Mouse (Mus musculus) cerebellum, adult 2 months (tissue): ENCODE measurements around the gene Fam173b.

Experiments
- CTCF ChIP-seq: fragments of 200-500 bp; IDR thresholded peaks from 2 replicates; pipeline ENCODE4 v1.5.1; 2011; ENCODE audit warnings: low read depth, mild to moderate bottlenecking, control low read depth, low read length, moderate library complexity, borderline replicate concordance; ENCODE audit not compliant: insufficient read depth
- POLR2A ChIP-seq: fragments of 200-500 bp; IDR thresholded peaks from 2 replicates; pipeline ENCODE4 v1.6.1; 2011; ENCODE audit warnings: low read length, control low read depth, borderline replicate concordance; ENCODE audit not compliant: insufficient read depth

DNA sequence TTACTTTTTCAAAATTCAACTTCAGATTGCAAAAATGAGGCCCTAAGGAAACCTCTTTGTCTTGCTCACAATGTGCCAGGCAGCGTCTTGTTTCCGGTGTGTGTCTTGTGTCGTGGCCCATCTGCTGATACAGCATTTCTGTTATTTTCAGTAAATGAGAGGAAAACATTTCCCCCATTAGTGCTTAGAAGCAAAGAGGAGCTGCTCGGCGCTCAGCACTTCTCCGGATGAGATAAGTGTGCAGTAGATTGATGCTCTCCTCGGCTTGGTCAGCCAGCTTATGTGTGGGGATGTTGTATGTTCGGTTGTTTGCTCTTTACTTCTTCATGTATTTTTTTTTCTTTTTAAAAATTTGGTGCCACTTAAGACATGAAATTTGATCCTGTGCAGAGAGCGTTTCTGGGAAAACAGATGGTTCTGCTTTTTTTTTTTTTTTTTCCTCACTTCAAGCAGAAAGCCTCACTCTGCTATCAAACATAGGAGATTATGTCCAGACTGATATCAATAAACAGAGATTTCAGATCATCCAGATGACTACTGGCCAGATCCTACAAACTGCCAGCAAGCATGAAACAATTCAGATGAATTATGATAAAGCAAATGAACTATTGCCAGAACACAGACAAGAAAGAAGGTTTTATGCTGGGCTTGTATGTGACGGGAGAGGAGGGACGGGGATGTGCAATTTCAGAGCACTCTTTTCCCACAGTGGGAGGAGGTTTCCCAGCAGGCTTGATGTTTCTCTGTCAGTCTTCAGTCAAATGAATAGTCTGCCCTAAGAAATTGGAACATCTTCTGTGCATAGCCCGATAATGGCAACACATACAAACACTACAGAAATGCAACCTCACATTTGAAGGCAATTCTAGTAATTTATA lies 25.9 kb downstream of the Fam173b start:
- TF ChIP-seq POLR2A (no peak), CTCF (no peak)
